8 mouse cellular contexts compared by ENCODE assay signal in genomic region chr11:106488126-106488561, GRCm38 (mm10). TPM values are rescaled to one million over a fixed set of nuclear protein-coding genes. Genes with fewer than 3 reads are reported as not detected.
DNase-seq lines count a peak whose midpoint lies in the region; ATAC-seq and TF ChIP-seq lines count a peak whose summit lies in the region.

No protein-coding gene starts in this region.

- peaks cover 4 to 36% of the 10 kb centered on the region in 2 experiments for H3K4me1 ChIP-seq in CH12.LX (ENCODE audit: control insufficient read depth in 1 of 2, insufficient read depth in 2 of 2)
- peaks cover 13% of the 10 kb centered on the region for H3K4me1 ChIP-seq in forebrain, embryonic 15.5 days
- peaks cover 14% of the 10 kb centered on the region for H3K4me1 ChIP-seq in liver, embryonic 16.5 days (ENCODE audit: control insufficient read depth, low read depth, low read length)

- peak overlapping the region; percentile 97 for H3K27ac ChIP-seq in gastrocnemius, adult 2 months
- H3K27ac ChIP-seq in CH12.LX (ENCODE audit: insufficient read depth, low read depth): peak overlapping the region; percentile 80
- no peak overlapping the region for H3K27ac ChIP-seq in forebrain, embryonic 15.5 days (replicated peaks)
- peak overlapping the region; percentile 62 for H3K27ac ChIP-seq in liver, embryonic 16.5 days (ENCODE audit: low read length)

- ATAC-seq in forebrain, embryonic 15.5 days (replicated peaks): peak; percentile 44
- peak; percentile 12; the same call in 1 of the 2 replicates for ATAC-seq in liver, embryonic 16.5 days (ENCODE audit: low read depth)

- peak overlapping the region; percentile 97 for H3K4me3 ChIP-seq in gastrocnemius, adult 2 months
- H3K4me3 ChIP-seq in CH12.LX (replicated peaks in 1 of 3; ENCODE audit: low read depth in 2 of 3, low read length in 2 of 3, poor library complexity in 1 of 3): peak overlapping the region; percentile 45 to 91 (median 46)
- H3K4me3 ChIP-seq in forebrain, embryonic 15.5 days: peak overlapping the region; percentile 100
- peak overlapping the region; percentile 95 for H3K4me3 ChIP-seq in liver, embryonic 16.5 days (ENCODE audit: low read depth, low read length)

- H3K79me2 ChIP-seq in CH12.LX (replicated peaks; ENCODE audit: control insufficient read depth, extremely low read depth, insufficient read depth, poor library complexity, severe bottlenecking): peaks cover 44% of the 10 kb centered on the region

- H3K27me3 ChIP-seq in CH12.LX (replicated peaks): peaks cover 2% of the 10 kb centered on the region
- no peaks in the 10 kb centered on the region for H3K27me3 ChIP-seq in forebrain, embryonic 15.5 days
- no peaks in the 10 kb centered on the region for H3K27me3 ChIP-seq in liver, embryonic 16.5 days (ENCODE audit: control insufficient read depth, insufficient read depth, low read depth, low read length)

- in situ Hi-C loops in CH12.LX (cut with MboI; ENCODE audit: low pct_ligation_motif_present, low pct_unique_long_range_greater_than_20kb, low sequenced_read_pairs): no loop called here

- 0 out of 2 replicates have a peak, but pooled peaks have one; percentile 28 for TF ChIP-seq EP300 in CH12.LX (IDR thresholded peaks at IDR 0.05; ENCODE audit: low read length)

- peak overlapping the region; percentile 41; the same call in 1 of the 2 replicates for H3K9ac ChIP-seq in CH12.LX (ENCODE audit: insufficient read depth, low read depth)
- H3K9ac ChIP-seq in forebrain, embryonic 15.5 days (replicated peaks): no peak overlapping the region
- H3K9ac ChIP-seq in liver, embryonic 16.5 days (ENCODE audit: low read depth, low read length): peak overlapping the region; percentile 45; the same call in 1 of the 2 replicates

- peak overlapping the region; percentile 78 for H3K4me2 ChIP-seq in CH12.LX (ENCODE audit: insufficient read depth, low read depth, poor library complexity, severe bottlenecking)
- H3K4me2 ChIP-seq in forebrain, embryonic 15.5 days (replicated peaks): peak overlapping the region; percentile 93
- peak overlapping the region; percentile 84 for H3K4me2 ChIP-seq in liver, embryonic 16.5 days (ENCODE audit: low read depth, low read length)

- TF ChIP-seq CTCF in gastrocnemius, adult 2 months (IDR thresholded peaks at IDR 0.05): no peak
- peak in 1 of 2 experiments; percentile 56; a peak in 2 of 4 replicates for TF ChIP-seq CTCF in CH12.LX (conservative IDR thresholded peaks at IDR 0.05 in 1 of 2, IDR thresholded peaks at IDR 0.05 in 1 of 2; ENCODE audit: low read depth in 2 of 2, low read length in 2 of 2)

- intact Hi-C loops in gastrocnemius, adult 2 months (cut with DNase I): loop anchor here (10.0 kb wide), 1 partner anchor 213 kb away; the partner anchor contains the start of genes Smarcd2 and Tcam1
- intact Hi-C loops in gastrocnemius, postnatal 14 days (cut with DNase I; ENCODE audit: low total_unique reads): no loop called here

- 15% methylated on average over 17 of the region's 17 CpGs for WGBS in forebrain, embryonic 15.5 days
- WGBS in liver, embryonic 16.5 days (ENCODE audit: insufficient replicate concordance): 13% methylated on average over 17 of the region's 17 CpGs

- dilution Hi-C loops in CH12.LX (cut with MboI; ENCODE audit: extremely low pct_ligation_motif_present, extremely low pct_unique_long_range_greater_than_20kb, low sequenced_read_pairs): no loop called here

- peaks cover 8% of the 10 kb centered on the region for H3K9me3 ChIP-seq in CH12.LX (replicated peaks; ENCODE audit: low read length)
- no peaks in the 10 kb centered on the region for H3K9me3 ChIP-seq in forebrain, embryonic 15.5 days
- no peaks in the 10 kb centered on the region for H3K9me3 ChIP-seq in liver, embryonic 16.5 days (replicated peaks; ENCODE audit: control insufficient read depth, low read length)

- TF ChIP-seq RAD21 in CH12.LX (IDR thresholded peaks at IDR 0.05; ENCODE audit: low read depth, low read length): peak; percentile 31

- peaks cover 5 to 7% of the 10 kb centered on the region in 2 experiments for H3K36me3 ChIP-seq in CH12.LX (replicated peaks in 1 of 2; ENCODE audit: control insufficient read depth in 1 of 2, insufficient read depth in 1 of 2, low read length in 1 of 2)
- no peaks in the 10 kb centered on the region for H3K36me3 ChIP-seq in forebrain, embryonic 15.5 days
- no peaks in the 10 kb centered on the region for H3K36me3 ChIP-seq in liver, embryonic 16.5 days (ENCODE audit: control insufficient read depth, insufficient read depth)

- no peak for DNase-seq in gastrocnemius, adult 2 months
- no peak for DNase-seq in gastrocnemius, postnatal 25 days
- no peak for DNase-seq in CH12.LX (ENCODE audit: extremely low read depth)
- DNase-seq in retina, postnatal 1 day: no peak
- no peak for DNase-seq in cerebellum, postnatal 14 days
- no peak for DNase-seq in gastrocnemius, postnatal 14 days

- TF ChIP-seq POLR2A in CH12.LX (IDR thresholded peaks at IDR 0.05; ENCODE audit: low read depth, low read length): no peak

TF ChIP-seq in CH12.LX, 34 proteins besides CTCF, POLR2A, EP300 and RAD21:
- TF ChIP-seq ZKSCAN1 (IDR thresholded peaks at IDR 0.05; ENCODE audit: borderline replicate concordance, low read depth, low read length): no peak
- TF ChIP-seq E2F4 (IDR thresholded peaks at IDR 0.05; ENCODE audit: insufficient replicate concordance, low read depth, low read length): no peak
- TF ChIP-seq MYC (IDR thresholded peaks at IDR 0.05; ENCODE audit: low read depth, low read length): peak; percentile 81
- TF ChIP-seq SMC3 (IDR thresholded peaks at IDR 0.05; ENCODE audit: low read depth, low read length): peak; percentile 55
- TF ChIP-seq USF2 (conservative IDR thresholded peaks at IDR 0.05; ENCODE audit: low read depth, low read length): no peak
- no peak for TF ChIP-seq JUND (conservative IDR thresholded peaks at IDR 0.05; ENCODE audit: low read depth, low read length)
- no peak for TF ChIP-seq MAFK (IDR thresholded peaks at IDR 0.05; ENCODE audit: insufficient replicate concordance, low read length)
- no peak for TF ChIP-seq ZC3H11A (IDR thresholded peaks at IDR 0.05; ENCODE audit: low read depth, low read length)
- no peak for TF ChIP-seq TBP (conservative IDR thresholded peaks at IDR 0.05; ENCODE audit: low read depth, low read length)
- peak; percentile 40; the same call in 1 of the 2 replicates for TF ChIP-seq CHD2 (IDR thresholded peaks at IDR 0.05; ENCODE audit: low read length)
- TF ChIP-seq CHD1 (IDR thresholded peaks at IDR 0.05; ENCODE audit: low read depth, low read length): peak; percentile 30; the same call in 1 of the 2 replicates
- TF ChIP-seq TCF12 (IDR thresholded peaks at IDR 0.05; ENCODE audit: low read depth, low read length): no peak
- TF ChIP-seq ELF1 (IDR thresholded peaks at IDR 0.05; ENCODE audit: low read depth, low read length): no peak
- TF ChIP-seq NELFE (IDR thresholded peaks at IDR 0.05; ENCODE audit: low read depth, low read length): no peak
- TF ChIP-seq HCFC1 (IDR thresholded peaks at IDR 0.05; ENCODE audit: low read depth, low read length): no peak
- no peak for TF ChIP-seq KAT2A (IDR thresholded peaks at IDR 0.05; ENCODE audit: insufficient replicate concordance, low read length)
- peak; percentile 80 for TF ChIP-seq MXI1 (IDR thresholded peaks at IDR 0.05; ENCODE audit: low read depth, low read length)
- TF ChIP-seq BHLHE40 (IDR thresholded peaks at IDR 0.05; ENCODE audit: low read depth, low read length): peak; percentile 75
- TF ChIP-seq UBTF (IDR thresholded peaks at IDR 0.05; ENCODE audit: low read depth, low read length): no peak
- no peak for TF ChIP-seq JUN (IDR thresholded peaks at IDR 0.05; ENCODE audit: insufficient read depth, low read depth, low read length)
- peak; percentile 70; the same call in 1 of the 2 replicates for TF ChIP-seq MAX (IDR thresholded peaks at IDR 0.05; ENCODE audit: low read length)
- TF ChIP-seq PAX5 (IDR thresholded peaks at IDR 0.05; ENCODE audit: low read length): no peak
- TF ChIP-seq SIN3A (IDR thresholded peaks at IDR 0.05; ENCODE audit: low read length): peak; percentile 62
- TF ChIP-seq MAZ (IDR thresholded peaks at IDR 0.05; ENCODE audit: low read depth, low read length): no peak
- TF ChIP-seq IRF4 (IDR thresholded peaks at IDR 0.05; ENCODE audit: low read depth, low read length): no peak; the same call in 1 of the 2 replicates
- no peak for TF ChIP-seq RCOR1 (conservative IDR thresholded peaks at IDR 0.05; ENCODE audit: low read depth, low read length)
- no peak; the same call in 1 of the 2 replicates for TF ChIP-seq NRF1 (IDR thresholded peaks at IDR 0.05; ENCODE audit: low read depth, low read length)
- TF ChIP-seq GABPA (IDR thresholded peaks at IDR 0.05; ENCODE audit: insufficient replicate concordance, low read depth, low read length): no peak
- TF ChIP-seq MEF2A (IDR thresholded peaks at IDR 0.05; ENCODE audit: borderline replicate concordance, low read depth, low read length): no peak

RNA-seq across cellular contexts. Expression of gene Ern1, which starts 0.5 kb away (rescaled TPM):
- total RNA-seq in gastrocnemius, adult 2 months (2021): 1 to 10 TPM; 7.3 to 9.2 TPM
- total RNA-seq in gastrocnemius, postnatal 25 days (2021): 1 to 10 TPM; 7.0 to 7.2 TPM
- total RNA-seq in CH12.LX (2012; rRNA removed) (15.2 and 21.7 TPM in 2 replicates), CH12.LX (2014; rRNA removed) (3.0 TPM in 2 replicates)
- 6.9 and 7.7 TPM in 2 replicates for polyA plus RNA-seq in CH12.LX (2012; ENCODE audit: insufficient read length, low read depth)
- polyA plus RNA-seq in forebrain, embryonic 15.5 days (2015; fragmentation: Nextera tagmentation; extraction: Ambion mirVana): 5.5 and 6.9 TPM in 2 replicates
- polyA plus RNA-seq in liver, embryonic 16.5 days (2015; fragmentation: Nextera tagmentation; extraction: Ambion mirVana): 4.7 and 5.2 TPM in 2 replicates
- 1 to 10 TPM; 4.9 to 5.9 TPM for total RNA-seq in gastrocnemius, postnatal 14 days (2021)

Comparison
In these comparisons a context has a peak if more than half of its experiments do, and no peak if none do; other contexts are left out.
1. H3K4me3 ChIP-seq: peak in every context shown above with its lines; median percentile 100 in forebrain, embryonic 15.5 days; 97 in gastrocnemius, adult 2 months; 95 in liver, embryonic 16.5 days; 46 in CH12.LX.